Mouse (Mus musculus): ENCODE data around the gene Cdc5l. TPM values are rescaled to one million over a fixed set of nuclear protein-coding genes. Genes with fewer than 3 reads are reported as not detected.
"Not testable (repeated sequence)": the region's sequence is repeated elsewhere in the genome, so short reads cannot be mapped to it uniquely, and the experiment has no call there.

Cdc5l gene
- polyA plus RNA-seq, 1 experiment from 2014 or later = 21.7 TPM

- H3K27ac ChIP-seq (ENCODE audit: low read depth) = no peak overlapping the region
- TF ChIP-seq CTCF (IDR thresholded peaks at IDR 0.05; ENCODE audit: low read depth) (no peak), EP300 (IDR thresholded peaks at IDR 0.05; ENCODE audit: low read depth) (no peak)
- H3K4me3 ChIP-seq (ENCODE audit: low read depth, low read length) = peak overlapping the region; percentile 99
- H3K4me1 ChIP-seq (ENCODE audit: insufficient read depth) = peaks cover 20% of the 10 kb centered on the region
- DNase-seq = no peak
- no peak for ATAC-seq
- no peaks in the 10 kb centered on the region for H3K9me3 ChIP-seq (ENCODE audit: low read length)
- WGBS (ENCODE audit: insufficient replicate concordance) = 57% methylated on average over 3 of the region's 3 CpGs
- H3K4me2 ChIP-seq (ENCODE audit: low read depth, low read length) = peak overlapping the region; percentile 95
- no peaks in the 10 kb centered on the region for H3K27me3 ChIP-seq (ENCODE audit: insufficient read depth, low read length)
- peak overlapping the region; percentile 98 for H3K9ac ChIP-seq (replicated peaks)
- H3K36me3 ChIP-seq (replicated peaks; ENCODE audit: insufficient read depth, low read length) = peaks cover 5% of the 10 kb centered on the region; the same call in 1 of the 2 replicates
Observed at GRCm38 (mm10) chr17:45432007-45432406, 1.5 kb downstream of the Cdc5l start.

- no peak for DNase-seq
- Histone ChIP-seq H3K27ac (ENCODE audit: low read depth) (no peak overlapping the region), H3K4me3 (ENCODE audit: low read depth, low read length) (no peak overlapping the region), H3K4me1 (ENCODE audit: insufficient read depth) (peaks cover 4% of the 10 kb centered on the region), H3K9me3 (ENCODE audit: low read length) (no peaks in the 10 kb centered on the region), H3K36me3 (replicated peaks; ENCODE audit: insufficient read depth, low read length) (peaks cover 61% of the 10 kb centered on the region), H3K27me3 (ENCODE audit: insufficient read depth, low read length) (no peaks in the 10 kb centered on the region), H3K4me2 (ENCODE audit: low read depth, low read length) (no peak overlapping the region), H3K9ac (replicated peaks) (no peak overlapping the region)
- 67% methylated on average over 2 of the region's 2 CpGs for WGBS (ENCODE audit: insufficient replicate concordance)
- TF ChIP-seq CTCF (IDR thresholded peaks at IDR 0.05; ENCODE audit: low read depth) (no peak), EP300 (IDR thresholded peaks at IDR 0.05; ENCODE audit: low read depth) (no peak)
- ATAC-seq = no peak
Observed at GRCm38 (mm10) chr17:45417387-45417786, 16.1 kb downstream of the Cdc5l start.

GRCm38 (mm10) chr17:45411617-45412016 is 21.9 kb downstream of the Cdc5l start:
- H3K9me3 ChIP-seq (ENCODE audit: low read length); H3K4me3 ChIP-seq (ENCODE audit: low read depth, low read length); H3K9ac ChIP-seq (replicated peaks); H3K4me1 ChIP-seq (ENCODE audit: insufficient read depth); H3K4me2 ChIP-seq (ENCODE audit: low read depth, low read length); DNase-seq; H3K27me3 ChIP-seq (ENCODE audit: insufficient read depth, low read length): not testable (repeated sequence)
- ATAC-seq = peak; percentile 70
- peaks cover 70% of the 10 kb centered on the region for H3K36me3 ChIP-seq (replicated peaks; ENCODE audit: insufficient read depth, low read length)
- 67% methylated on average over 2 of the region's 2 CpGs for WGBS (ENCODE audit: insufficient replicate concordance)
- H3K27ac ChIP-seq (ENCODE audit: low read depth) = peak overlapping the region; percentile 55; the same call in 1 of the 2 replicates

GRCm38 (mm10) chr17:45408719-45409118 is 24.8 kb downstream of the Cdc5l start:
- Histone ChIP-seq H3K4me3 (ENCODE audit: low read depth, low read length) (no peak overlapping the region), H3K9me3 (ENCODE audit: low read length) (no peaks in the 10 kb centered on the region), H3K4me1 (ENCODE audit: insufficient read depth) (peaks cover 8% of the 10 kb centered on the region), H3K36me3 (replicated peaks; ENCODE audit: insufficient read depth, low read length) (peaks cover 76% of the 10 kb centered on the region), H3K4me2 (ENCODE audit: low read depth, low read length) (no peak overlapping the region), H3K9ac (replicated peaks) (no peak overlapping the region), H3K27ac (ENCODE audit: low read depth) (no peak overlapping the region), H3K27me3 (ENCODE audit: insufficient read depth, low read length) (no peaks in the 10 kb centered on the region)
- no peak for DNase-seq
- ATAC-seq = no peak
- no peak for TF ChIP-seq CTCF (IDR thresholded peaks at IDR 0.05; ENCODE audit: low read depth)
- TF ChIP-seq EP300 (IDR thresholded peaks at IDR 0.05; ENCODE audit: low read depth) = no peak
- 87% methylated on average over 2 of the region's 2 CpGs for WGBS (ENCODE audit: insufficient replicate concordance)

GRCm38 (mm10) chr17:45406281-45406680 is 27.3 kb downstream of the Cdc5l start:
- Histone ChIP-seq H3K4me3 (ENCODE audit: low read depth, low read length) (no peak overlapping the region), H3K36me3 (replicated peaks; ENCODE audit: insufficient read depth, low read length) (peaks cover 62% of the 10 kb centered on the region), H3K4me2 (ENCODE audit: low read depth, low read length) (no peak overlapping the region), H3K4me1 (ENCODE audit: insufficient read depth) (peaks cover 3% of the 10 kb centered on the region; the same call in 1 of the 2 replicates), H3K27me3 (ENCODE audit: insufficient read depth, low read length) (no peaks in the 10 kb centered on the region), H3K9me3 (ENCODE audit: low read length) (no peaks in the 10 kb centered on the region), H3K27ac (ENCODE audit: low read depth) (no peak overlapping the region), H3K9ac (replicated peaks) (no peak overlapping the region)
- DNase-seq = no peak
- 91% methylated on average over 10 of the region's 10 CpGs for WGBS (ENCODE audit: insufficient replicate concordance)
- no peak for TF ChIP-seq EP300 (IDR thresholded peaks at IDR 0.05; ENCODE audit: low read depth)
- peak; percentile 30; the same call in 1 of the 2 replicates for TF ChIP-seq CTCF (IDR thresholded peaks at IDR 0.05; ENCODE audit: low read depth)
- ATAC-seq = no peak

GRCm38 (mm10) chr17:45403207-45403606 is 30.3 kb downstream of the Cdc5l start:
- H3K9me3 ChIP-seq (ENCODE audit: low read length) = no peaks in the 10 kb centered on the region
- DNase-seq = peak; percentile 49

GRCm38 (mm10) chr17:45402601-45403000 is 30.9 kb downstream of the Cdc5l start:
- 75% methylated on average over 3 of the region's 3 CpGs for WGBS (ENCODE audit: insufficient replicate concordance)
- peaks cover 39% of the 10 kb centered on the region for H3K36me3 ChIP-seq (replicated peaks; ENCODE audit: insufficient read depth, low read length)

More at GRCm38 (mm10) chr17:45403207-45403606, 30.3 kb downstream of the Cdc5l start:
- H3K4me2 ChIP-seq (ENCODE audit: low read depth, low read length) = no peak overlapping the region
- H3K4me1 ChIP-seq (ENCODE audit: insufficient read depth) = no peaks in the 10 kb centered on the region
- peaks cover 39% of the 10 kb centered on the region for H3K36me3 ChIP-seq (replicated peaks; ENCODE audit: insufficient read depth, low read length)
- 10% methylated on average over 3 of the region's 3 CpGs for WGBS (ENCODE audit: insufficient replicate concordance)
- H3K9ac ChIP-seq (replicated peaks) = no peak overlapping the region
- no peak for ATAC-seq
- TF ChIP-seq CTCF (IDR thresholded peaks at IDR 0.05; ENCODE audit: low read depth) = peak; percentile 72
- no peak for TF ChIP-seq EP300 (IDR thresholded peaks at IDR 0.05; ENCODE audit: low read depth)
- H3K27me3 ChIP-seq (ENCODE audit: insufficient read depth, low read length) = no peaks in the 10 kb centered on the region
- H3K4me3 ChIP-seq (ENCODE audit: low read depth, low read length) = no peak overlapping the region
- no peak overlapping the region for H3K27ac ChIP-seq (ENCODE audit: low read depth)

More at GRCm38 (mm10) chr17:45402601-45403000, 30.9 kb downstream of the Cdc5l start:
- no peaks in the 10 kb centered on the region for H3K27me3 ChIP-seq (ENCODE audit: insufficient read depth, low read length)
- H3K9ac ChIP-seq (replicated peaks) = no peak overlapping the region
- DNase-seq (no peak), ATAC-seq (no peak)
- H3K4me3 ChIP-seq (ENCODE audit: low read depth, low read length) = no peak overlapping the region
- H3K4me2 ChIP-seq (ENCODE audit: low read depth, low read length) = no peak overlapping the region
- H3K4me1 ChIP-seq (ENCODE audit: insufficient read depth) = no peaks in the 10 kb centered on the region
- H3K9me3 ChIP-seq (ENCODE audit: low read length) = no peaks in the 10 kb centered on the region
- no peak overlapping the region for H3K27ac ChIP-seq (ENCODE audit: low read depth)
- no peak for TF ChIP-seq CTCF (IDR thresholded peaks at IDR 0.05; ENCODE audit: low read depth)
- TF ChIP-seq EP300 (IDR thresholded peaks at IDR 0.05; ENCODE audit: low read depth) = no peak
